Mouse (Mus musculus): ENCODE results near the gene Clcn5.

- TF ChIP-seq CTCF (IDR thresholded peaks at IDR 0.05; ENCODE audit: borderline replicate concordance, insufficient read depth, low read length) (no peak), POLR2A (IDR thresholded peaks at IDR 0.05; ENCODE audit: low read depth, low read length) (no peak)
Observed at GRCm38 (mm10) chrX:7259718-7260117, 59.4 kb downstream of the Clcn5 start.

Data from embryonic fibroblast, embryonic 13.5 days (primary cell).